Mouse (Mus musculus) limb, embryonic 14.5 days (tissue): ENCODE results near the gene Snrk. TPM values are rescaled to one million over a fixed set of nuclear protein-coding genes. Genes with fewer than 3 reads are reported as not detected.
A peak's percentile ranks its signal among the peaks of the same experiment; 100 is the strongest.

Source experiments
- ATAC-seq: fragments of 200-750 bp; cut with Nextera tagmentation; 2 replicates; pipeline ENCODE4 v1.8.0; 2017; ENCODE audit warnings: low read depth, moderate number of reproducible peaks, moderate TSS enrichment; ENCODE audit not compliant: low FRiP score
- DNase-seq: peaks from one replicate; pipeline ENCODE4 v3.0.0-alpha.2; 2015; ENCODE audit warnings: low spot score
- H3K27ac ChIP-seq: fragments of 300-500 bp; sonication (generic); replicated peaks from 2 replicates; pipeline ENCODE4 v1.5.1; 2014; ENCODE audit warnings: low read depth, mild to moderate bottlenecking, low read length, moderate library complexity, mixed read lengths
- H3K27me3 ChIP-seq: fragments of 300-500 bp; sonication (generic); 2 replicates; pipeline ENCODE4 v1.6.1; 2014; ENCODE audit warnings: low read length, mixed read lengths; ENCODE audit not compliant: control insufficient read depth, insufficient read depth
- H3K36me3 ChIP-seq: fragments of 300-500 bp; sonication (generic); 2 replicates; pipeline ENCODE4 v1.6.1; 2014; ENCODE audit warnings: mild to moderate bottlenecking, low read length, moderate library complexity, mixed read lengths; ENCODE audit not compliant: control insufficient read depth, insufficient read depth
- H3K4me1 ChIP-seq: fragments of 300-500 bp; sonication (generic); 2 replicates; pipeline ENCODE4 v1.6.1; 2014; ENCODE audit warnings: antibody characterized with exemption, low read length, mixed read lengths; ENCODE audit not compliant: control insufficient read depth, insufficient read depth
- H3K4me2 ChIP-seq: fragments of 300-500 bp; sonication (generic); replicated peaks from 2 replicates; pipeline ENCODE4 v1.6.1; 2014; ENCODE audit warnings: low read depth, mild to moderate bottlenecking, low read length, moderate library complexity; ENCODE audit not compliant: severe bottlenecking
- H3K4me3 ChIP-seq: fragments of 300-500 bp; sonication (generic); replicated peaks from 2 replicates; pipeline ENCODE4 v1.5.1; 2014; ENCODE audit warnings: low read length
- H3K9ac ChIP-seq: fragments of 300-500 bp; sonication (generic); 2 replicates; pipeline ENCODE4 v1.6.1; 2014; ENCODE audit warnings: mild to moderate bottlenecking, low read depth, low read length, moderate library complexity; ENCODE audit not compliant: severe bottlenecking
- H3K9me3 ChIP-seq: fragments of 300-500 bp; sonication (generic); 2 replicates; pipeline ENCODE4 v1.6.1; 2016; ENCODE audit warnings: low read length; ENCODE audit not compliant: control insufficient read depth
- POLR2A ChIP-seq: fragments of 200-500 bp; IDR thresholded peaks from 2 replicates; pipeline ENCODE4 v1.8.0; 2012; ENCODE audit warnings: inconsistent platforms, mild to moderate bottlenecking, moderate library complexity, borderline replicate concordance; ENCODE audit not compliant: insufficient read depth, insufficient read length; ENCODE audit errors: extremely low read depth
- WGBS: fragments of 180-500 bp; shearing (Covaris S2); extraction: QIAGEN DNeasy Blood & Tissue Kit; methylation state at CpG from one replicate; pipeline ENCODE4 v1.1.7; 2014; 5-methylcytosine and 5-hydroxymethylcytosine counted together
- polyA plus RNA-seq, 2 experiments: library from polyadenylated mRNA; depleted of rRNA in 1 of 2; stranded (reverse) in 1 of 2; unstranded in 1 of 2; fragments of >200 nt; fragmentation: Nextera tagmentation in 1 of 2; extraction: Ambion mirVana in 1 of 2; gene quantifications; 2 replicates each; pipeline versions ENCODE4 v1.2.1 to v1.2.3; 2012 to 2014

Gene Snrk
- polyA plus RNA-seq, 2 experiments = 40.2 to 50.1 TPM

GRCm38 (mm10) chr9:122078456-122078855, 38.6 kb upstream of the Snrk start:
- no peaks in the 10 kb centered on the region for H3K27me3 ChIP-seq
- no peak overlapping the region for H3K27ac ChIP-seq
- 73% methylated on average over 5 of the region's 5 CpGs for WGBS
- H3K4me1 ChIP-seq = no peaks in the 10 kb centered on the region
- H3K9me3 ChIP-seq = no peaks in the 10 kb centered on the region
- TF ChIP-seq POLR2A = no peak
- ATAC-seq = no peak
- no peak overlapping the region for H3K9ac ChIP-seq
- no peaks in the 10 kb centered on the region for H3K36me3 ChIP-seq
- no peak overlapping the region for H3K4me3 ChIP-seq
- no peak overlapping the region for H3K4me2 ChIP-seq
- DNase-seq = no peak

GRCm38 (mm10) chr9:122083698-122084097, 33.4 kb upstream of the Snrk start:
- Histone ChIP-seq H3K36me3 (no peaks in the 10 kb centered on the region), H3K4me3 (no peak overlapping the region), H3K4me1 (no peaks in the 10 kb centered on the region), H3K9me3 (no peaks in the 10 kb centered on the region), H3K4me2 (no peak overlapping the region), H3K27me3 (no peaks in the 10 kb centered on the region), H3K27ac (no peak overlapping the region), H3K9ac (no peak overlapping the region)
- DNase-seq (no peak), ATAC-seq (no peak)
- WGBS = 41% methylated on average over 4 of the region's 4 CpGs
- no peak for TF ChIP-seq POLR2A

GRCm38 (mm10) chr9:122084175-122084574, 32.9 kb upstream of the Snrk start:
- no peak for TF ChIP-seq POLR2A
- no peak overlapping the region for H3K9ac ChIP-seq
- DNase-seq (peak; percentile 40), ATAC-seq (no peak)
- no peak overlapping the region for H3K4me3 ChIP-seq
- no peak overlapping the region for H3K4me2 ChIP-seq
- H3K9me3 ChIP-seq = no peaks in the 10 kb centered on the region
- no peaks in the 10 kb centered on the region for H3K27me3 ChIP-seq
- WGBS = 19% methylated on average over 4 of the region's 4 CpGs
- H3K27ac ChIP-seq = no peak overlapping the region
- H3K4me1 ChIP-seq = no peaks in the 10 kb centered on the region
- H3K36me3 ChIP-seq = no peaks in the 10 kb centered on the region

- H3K9me3 ChIP-seq = no peaks in the 10 kb centered on the region
- no peaks in the 10 kb centered on the region for H3K36me3 ChIP-seq
- H3K4me2 ChIP-seq = no peak overlapping the region
- no peak overlapping the region for H3K27ac ChIP-seq
- 79% methylated on average over 4 of the region's 4 CpGs for WGBS
- no peak for TF ChIP-seq POLR2A
- DNase-seq (no peak), ATAC-seq (no peak)
- H3K4me1 ChIP-seq = no peaks in the 10 kb centered on the region
- H3K9ac ChIP-seq = no peak overlapping the region
- no peaks in the 10 kb centered on the region for H3K27me3 ChIP-seq
- no peak overlapping the region for H3K4me3 ChIP-seq
Observed at GRCm38 (mm10) chr9:122084636-122085035, 32.4 kb upstream of the Snrk start.

GRCm38 (mm10) chr9:122085055-122085454, 32.0 kb upstream of the Snrk start:
- no peaks in the 10 kb centered on the region for H3K9me3 ChIP-seq
- no peak for TF ChIP-seq POLR2A
- H3K4me2 ChIP-seq = no peak overlapping the region
- no peaks in the 10 kb centered on the region for H3K27me3 ChIP-seq
- no peaks in the 10 kb centered on the region for H3K36me3 ChIP-seq
- DNase-seq (no peak), ATAC-seq (no peak)
- H3K4me3 ChIP-seq = no peak overlapping the region
- WGBS = 67% methylated on average over 6 of the region's 6 CpGs
- no peaks in the 10 kb centered on the region for H3K4me1 ChIP-seq
- H3K9ac ChIP-seq = no peak overlapping the region
- no peak overlapping the region for H3K27ac ChIP-seq
